Mouse (Mus musculus) kidney, adult 9 months (tissue): ENCODE results near the gene Amy2a1.
"Not testable (repeated sequence)": the region's sequence is repeated elsewhere in the genome, so short reads cannot be mapped to it uniquely, and the experiment has no call there.

ENCODE experiments used
- DNase-seq: peaks from one replicate; pipeline ENCODE4 v3.0.0; 2022

Gene Amy2a1

DNA sequence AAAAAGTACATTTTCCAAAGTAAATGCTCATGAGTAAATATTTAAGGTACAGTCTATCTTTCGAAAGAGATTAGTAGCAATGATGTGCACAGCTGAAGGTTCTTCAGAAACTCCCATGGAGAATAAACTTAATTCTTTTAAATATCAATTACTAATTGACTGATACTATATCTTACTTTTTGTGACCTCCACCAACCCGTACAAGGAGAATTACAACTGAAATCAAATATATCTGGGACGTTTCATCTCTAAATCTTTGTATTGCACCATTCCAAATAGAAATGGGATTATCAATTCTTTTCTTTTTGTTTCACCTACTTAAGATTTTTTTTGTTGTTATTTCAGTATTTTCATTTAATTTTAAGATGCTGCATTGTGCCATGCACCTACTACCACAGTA, at the start of gene Amy2a1:
Gene Amy2a1, minus strand, starts transcription at position 101 of the 400 bp plus-strand sequence.
- not testable (repeated sequence) for DNase-seq

GRCm38 (mm10) chr3:113574578-113574977, 42.4 kb upstream of the Amy2a1 start:
- no peak for DNase-seq

GRCm38 (mm10) chr3:113574138-113574537, 41.9 kb upstream of the Amy2a1 start:
- DNase-seq = no peak

DNA sequence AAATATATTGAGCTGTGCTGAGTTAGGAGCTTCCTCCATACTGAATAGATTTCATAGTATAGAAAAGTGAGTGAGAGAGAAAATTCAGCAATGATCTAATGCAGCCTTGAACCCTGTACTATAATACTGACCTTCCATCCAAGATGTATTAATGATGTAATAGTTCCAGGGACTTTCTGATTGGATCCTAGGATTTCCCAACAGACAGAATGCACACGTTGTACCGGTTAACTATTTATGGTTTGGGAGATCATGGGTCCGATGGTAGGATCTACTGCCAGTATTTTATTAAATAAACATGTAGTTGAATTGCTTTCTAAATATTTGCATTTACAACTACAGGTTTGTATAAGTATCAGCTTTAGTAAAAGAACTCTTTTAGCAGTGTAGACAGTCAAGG, 39.9 kb upstream of the Amy2a1 start:
- no peak for DNase-seq

- no peak for DNase-seq
Observed at GRCm38 (mm10) chr3:113539692-113540091, 7.5 kb upstream of the Amy2a1 start.
